Mouse (Mus musculus) kidney, adult 2 months (tissue): Measurements from ENCODE around the gene Optc.

Experiments
- CTCF ChIP-seq: fragments of 200-500 bp; conservative IDR thresholded peaks from 2 replicates; pipeline ENCODE4 v1.5.1; 2011; ENCODE audit warnings: low read depth, mild to moderate bottlenecking, control low read depth, low read length, moderate library complexity, mixed read lengths; ENCODE audit not compliant: insufficient read depth, insufficient read length
- POLR2A ChIP-seq: fragments of 200-500 bp; IDR thresholded peaks from one replicate; pipeline ENCODE4 v1.6.1; 2011; ENCODE audit warnings: low read depth, low read length, control low read depth

GRCm38 (mm10) chr1:133884090-133884489 is 23.7 kb downstream of the Optc start:
- TF ChIP-seq CTCF, result no peak
- TF ChIP-seq POLR2A, result no peak
